Mouse (Mus musculus) layer of hippocampus, adult 11-12 months (tissue): ENCODE data around the gene Ahnak2.
A peak's percentile ranks its signal among the peaks of the same experiment; 100 is the strongest.

ENCODE experiments used
- DNase-seq: peaks from one replicate; pipeline ENCODE4 v3.0.0; 2022; ENCODE audit warnings: low spot score

Ahnak2 gene

DNA sequence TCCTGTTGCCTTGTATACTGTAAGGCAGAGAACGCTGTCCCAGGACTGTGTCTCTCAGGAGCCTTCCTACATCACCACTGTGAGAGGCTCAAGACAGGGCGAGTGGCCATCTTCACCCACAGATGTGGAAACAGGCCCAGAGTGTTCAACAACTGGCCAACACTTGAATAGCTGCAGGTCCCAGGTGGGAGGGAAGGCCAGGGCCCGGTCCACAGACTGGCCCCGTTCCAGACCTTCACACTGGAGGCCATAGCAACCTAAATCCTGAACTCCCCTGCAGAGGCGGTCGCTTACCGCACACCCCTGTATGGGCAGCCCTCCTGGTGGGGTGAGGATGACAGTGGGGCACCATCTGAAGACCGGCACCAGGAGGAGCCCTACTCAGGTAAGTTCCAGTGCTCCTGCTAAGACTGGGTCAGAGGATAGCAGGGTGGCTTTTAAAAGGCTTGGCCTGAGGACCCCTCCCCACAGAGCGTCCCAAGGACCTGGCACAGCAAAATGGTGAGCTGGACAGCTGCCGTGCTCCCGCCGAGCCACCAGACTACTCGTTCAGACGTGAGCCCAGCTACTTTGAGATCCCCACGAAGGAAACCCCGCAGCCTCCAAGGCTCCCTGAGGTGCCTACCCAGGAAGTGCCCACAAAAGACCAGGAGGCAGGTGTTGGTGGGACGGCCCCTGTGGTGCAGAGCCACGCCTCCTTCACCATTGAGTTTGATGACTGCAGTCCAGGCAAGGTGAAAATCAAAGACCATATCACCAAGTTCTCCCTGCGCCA lies 67.4 kb downstream of the Ahnak2 start:
- no peak for DNase-seq

- no peak for DNase-seq
Measured at GRCm38 (mm10) chr12:112734108-112734820, 68.2 kb downstream of the Ahnak2 start.

GRCm38 (mm10) chr12:112732591-112732990 lies 69.9 kb downstream of the Ahnak2 start:
- no peak for DNase-seq

DNA sequence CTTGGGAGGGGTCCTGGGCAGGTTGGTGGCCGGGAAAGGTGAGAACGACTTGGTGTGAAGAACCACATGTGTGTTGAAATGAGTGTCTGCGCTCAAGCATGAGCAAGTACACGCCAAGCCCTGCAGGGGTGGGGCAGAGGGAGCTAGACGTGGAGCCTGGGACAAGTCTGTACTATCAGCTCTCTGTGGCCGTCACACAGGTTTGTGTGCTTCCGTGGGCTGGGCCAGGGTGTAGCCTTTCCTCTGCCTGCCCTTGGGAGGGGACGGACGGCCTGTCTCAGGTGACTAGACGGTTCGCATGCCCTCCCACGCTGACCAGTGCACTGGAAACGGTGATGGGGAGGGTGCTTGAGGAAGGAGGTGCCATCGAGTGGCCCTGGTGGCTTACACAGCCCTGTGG lies 71.6 kb downstream of the Ahnak2 start:
- no peak for DNase-seq

DNA sequence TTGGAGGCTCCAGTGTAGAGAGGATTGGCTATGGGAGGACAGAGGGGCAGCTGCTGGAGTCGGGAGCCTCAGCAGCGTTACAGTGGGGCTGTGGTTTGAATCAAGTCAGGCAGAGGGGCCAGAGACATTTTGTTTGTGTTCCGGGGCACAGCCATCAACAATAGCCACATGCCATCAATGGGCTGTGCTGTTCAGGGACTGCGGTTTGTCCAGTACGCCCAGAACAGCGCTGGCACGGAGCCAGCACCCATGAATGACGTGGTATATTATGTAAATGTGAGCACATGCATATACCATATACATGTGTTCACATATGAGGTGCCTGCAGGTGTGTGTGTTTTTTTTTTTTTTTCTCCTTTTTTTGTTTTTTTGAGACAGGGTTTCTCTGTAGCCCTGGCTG lies 74.7 kb downstream of the Ahnak2 start:
- no peak for DNase-seq

- DNase-seq: peak; percentile 84
Measured at GRCm38 (mm10) chr12:112724077-112724805, 78.2 kb downstream of the Ahnak2 start.

- DNase-seq: no peak
Measured at GRCm38 (mm10) chr12:112723445-112723844, 79.0 kb downstream of the Ahnak2 start.

- no peak for DNase-seq
Measured at GRCm38 (mm10) chr12:112723028-112723330, 79.5 kb downstream of the Ahnak2 start.

GRCm38 (mm10) chr12:112722240-112723027 lies 80.0 kb downstream of the Ahnak2 start:
- DNase-seq: no peak
